Mouse (Mus musculus) liver, adult 2 months (tissue): ENCODE results near the gene Rpl9-ps1.

ENCODE experiments used
- CTCF ChIP-seq: fragments of 200-500 bp; IDR thresholded peaks from 2 replicates; pipeline ENCODE4 v1.5.1; 2011; ENCODE audit warnings: low read depth, low read length, control low read depth
- POLR2A ChIP-seq: fragments of 200-500 bp; IDR thresholded peaks from 2 replicates; pipeline ENCODE4 v1.6.1; 2011; ENCODE audit warnings: low read length, control low read depth; ENCODE audit not compliant: insufficient read depth; ENCODE audit errors: extremely low read depth

GRCm38 (mm10) chr11:83619037-83619436 is 26.4 kb downstream of the Rpl9-ps1 start:
- TF ChIP-seq POLR2A (no peak), CTCF (no peak)
